Comparison of ENCODE assay signal across 9 mouse cellular contexts in genomic region chr12:69211057-69211456, GRCm38 (mm10). TPM values are rescaled to one million over a fixed set of nuclear protein-coding genes. Genes with fewer than 3 reads are reported as not detected.
DNase-seq lines count a peak whose midpoint lies in the region; ATAC-seq and TF ChIP-seq lines count a peak whose summit lies in the region.
"Had no signal": no experiment of that assay in that cellular context is flagged by ENCODE, and none has a peak within 500 bp of the region (broad histone marks: within the 10 kb centered on the region; RNA-seq: fewer than 3 reads in every experiment).

No protein-coding gene starts in this region.

- no peaks in the 10 kb centered on the region for H3K36me3 ChIP-seq in heart, adult 2 months (ENCODE audit: control insufficient read depth, insufficient read depth, low read length)
- H3K36me3 ChIP-seq in lung, embryonic 14.5 days (ENCODE audit: insufficient read depth): peaks cover 77% of the 10 kb centered on the region
- H3K36me3 ChIP-seq: neural tube, embryonic 13.5 days had no signal

- H3K4me1 ChIP-seq in heart, adult 2 months (ENCODE audit: control insufficient read depth, insufficient read depth, low read length): no peaks in the 10 kb centered on the region
- no peaks in the 10 kb centered on the region for H3K4me1 ChIP-seq in lung, embryonic 14.5 days (ENCODE audit: insufficient read depth)
- H3K4me1 ChIP-seq: neural tube, embryonic 13.5 days had no signal

- no peak overlapping the region for H3K9ac ChIP-seq in heart, adult 2 months (ENCODE audit: low read depth, low read length)
- H3K9ac ChIP-seq in lung, embryonic 14.5 days: no peak overlapping the region
- H3K9ac ChIP-seq: neural tube, embryonic 13.5 days had no signal

- DNase-seq in heart, adult 2 months: no peak
- no peak for DNase-seq in heart, adult 8-10 months (ENCODE audit: low spot score)
- peak; percentile 52 for DNase-seq in lung, embryonic 14.5 days
- DNase-seq in lung, postnatal 4 days: no peak
- DNase-seq in brain, adult 2 months (ENCODE audit: low read depth, low spot score): peak; percentile 59
- peak; percentile 32 for DNase-seq in retina, postnatal 1 day
- DNase-seq in frontal cortex, postnatal 10 days (ENCODE audit: low spot score in 2 of 2): no peak
- no peak for DNase-seq in c-Kit-positive CD71-positive TER-119-positive erythroid progenitor cells, embryonic 14.5 days (ENCODE audit: low spot score)

- no peaks in the 10 kb centered on the region for H3K79me2 ChIP-seq in heart, adult 2 months (replicated peaks; ENCODE audit: control insufficient read depth, insufficient read depth, low read length)

- peak; percentile 64 for TF ChIP-seq CTCF in heart, adult 2 months (IDR thresholded peaks at IDR 0.05)
- peak; percentile 38; the same call in 1 of the 2 replicates for TF ChIP-seq CTCF in lung, embryonic 14.5 days (IDR thresholded peaks at IDR 0.05; ENCODE audit: low read depth)

- TF ChIP-seq EP300 in heart, adult 2 months (IDR thresholded peaks at IDR 0.05; ENCODE audit: insufficient read depth, low read depth, low read length): no peak

- no peak overlapping the region for H3K27ac ChIP-seq in heart, adult 2 months
- no peak overlapping the region for H3K27ac ChIP-seq in lung, embryonic 14.5 days (ENCODE audit: low read depth)
- H3K27ac ChIP-seq: neural tube, embryonic 13.5 days had no signal

- H3K9me3 ChIP-seq in lung, embryonic 14.5 days (ENCODE audit: low read depth, low read length): no peaks in the 10 kb centered on the region
- H3K9me3 ChIP-seq: neural tube, embryonic 13.5 days had no signal

- H3K4me2 ChIP-seq in lung, embryonic 14.5 days: no peak overlapping the region
- H3K4me2 ChIP-seq: neural tube, embryonic 13.5 days had no signal

- TF ChIP-seq POLR2A in heart, adult 2 months (IDR thresholded peaks at IDR 0.05; ENCODE audit: insufficient read depth, low read depth, low read length): no peak

- 48% methylated on average over 5 of the region's 5 CpGs for WGBS in heart, adult 2 months
- 66% methylated on average over 5 of the region's 5 CpGs for WGBS in lung, embryonic 14.5 days

- no peak overlapping the region for H3K4me3 ChIP-seq in heart, adult 2 months
- H3K4me3 ChIP-seq in lung, embryonic 14.5 days (ENCODE audit: low read depth, low read length): no peak overlapping the region
- H3K4me3 ChIP-seq: neural tube, embryonic 13.5 days had no signal

- intact Hi-C loops in heart, adult 2 months (cut with DNase I): no loop called here

- H3K27me3 ChIP-seq in heart, adult 2 months (ENCODE audit: control insufficient read depth, insufficient read depth, low read length): no peaks in the 10 kb centered on the region
- H3K27me3 ChIP-seq in lung, embryonic 14.5 days (ENCODE audit: insufficient read depth, low read length): no peaks in the 10 kb centered on the region
- H3K27me3 ChIP-seq: neural tube, embryonic 13.5 days had no signal

- no peak for ATAC-seq in lung, embryonic 14.5 days (ENCODE audit: insufficient read depth)

RNA-seq across cellular contexts. Expression of gene Gm49384, which starts 7.0 kb away (rescaled TPM):
- 1 to 10 TPM; 1.7 to 1.8 TPM for total RNA-seq in heart, adult 2 months (2021)
- polyA plus RNA-seq in heart, adult 2 months (2012; rRNA removed): not detected in 2 replicates
- 1 to 10 TPM; 2.3 to 4.1 (median 3.3) TPM for total RNA-seq in heart, adult 8-10 months (2022)
- polyA plus RNA-seq in lung, embryonic 14.5 days (2014; fragmentation: Nextera tagmentation; extraction: Ambion mirVana): 28.1 and 28.7 TPM in 2 replicates

RNA-seq across cellular contexts. Expression of gene Dnaaf2, which starts 12.8 kb away (rescaled TPM):
- under 1 TPM; 0.50 to 0.80 TPM for total RNA-seq in heart, adult 2 months (2021)
- polyA plus RNA-seq in heart, adult 2 months (2012; rRNA removed): 0.67 and 0.94 TPM in 2 replicates
- under 1 TPM; 0.57 to 0.73 (median 0.65) TPM for total RNA-seq in heart, adult 8-10 months (2022)
- 9.3 and 11.3 TPM in 2 replicates for polyA plus RNA-seq in lung, embryonic 14.5 days (2014; fragmentation: Nextera tagmentation; extraction: Ambion mirVana)

RNA-seq across cellular contexts. Expression of gene Gm49383, which starts 14.2 kb away (rescaled TPM):
- total RNA-seq in heart, adult 2 months (2021): 1 to 10 TPM; 2.2 to 3.1 TPM
- 1.00 and 2.1 TPM in 2 replicates for polyA plus RNA-seq in heart, adult 2 months (2012; rRNA removed)
- total RNA-seq in heart, adult 8-10 months (2022): 1 to 10 TPM; 2.6 to 4.0 (median 3.3) TPM
- 31.4 and 31.6 TPM in 2 replicates for polyA plus RNA-seq in lung, embryonic 14.5 days (2014; fragmentation: Nextera tagmentation; extraction: Ambion mirVana)

RNA-seq across cellular contexts. Expression of gene Pole2, which starts 16.9 kb away (rescaled TPM):
- total RNA-seq in heart, adult 2 months (2021): under 1 TPM; 0.27 to 0.63 TPM
- 1.00 and 1.4 TPM in 2 replicates for polyA plus RNA-seq in heart, adult 2 months (2012; rRNA removed)
- total RNA-seq in heart, adult 8-10 months (2022): under 1 TPM; 0.17 to 0.65 (median 0.35) TPM
- 39.1 and 41.1 TPM in 2 replicates for polyA plus RNA-seq in lung, embryonic 14.5 days (2014; fragmentation: Nextera tagmentation; extraction: Ambion mirVana)

RNA-seq across cellular contexts. Expression of gene Mgat2, which starts 27.1 kb away (rescaled TPM):
- 10 to 100 TPM; 18.9 to 19.2 TPM for total RNA-seq in heart, adult 2 months (2021)
- 6.5 and 10.6 TPM in 2 replicates for polyA plus RNA-seq in heart, adult 2 months (2012; rRNA removed)
- 10 to 100 TPM; 16.6 to 19.7 (median 16.9) TPM for total RNA-seq in heart, adult 8-10 months (2022)
- polyA plus RNA-seq in lung, embryonic 14.5 days (2014; fragmentation: Nextera tagmentation; extraction: Ambion mirVana): 61.4 and 62.0 TPM in 2 replicates

Comparison
In these comparisons a context has a peak if more than half of its experiments do, and no peak if none do; other contexts are left out.
1. DNase-seq: peak in lung, embryonic 14.5 days (single experiment), brain, adult 2 months (single experiment) and retina, postnatal 1 day (single experiment); none in heart, adult 2 months (0 of 2), heart, adult 8-10 months (single experiment), lung, postnatal 4 days (0 of 2), frontal cortex, postnatal 10 days (0 of 2) and c-Kit-positive CD71-positive TER-119-positive erythroid progenitor cells, embryonic 14.5 days (single experiment).